Mouse (Mus musculus) megakaryocyte, embryonic 14.5 days (primary cell): ENCODE measurements around the gene Hcn3.

ENCODE experiments used
- FLI1 ChIP-seq: IDR thresholded peaks from 2 replicates; pipeline ENCODE4 v1.6.1; 2012; ENCODE audit warnings: low read length, inconsistent platforms, mixed read lengths
- GATA1 ChIP-seq: IDR thresholded peaks from 3 replicates; pipeline ENCODE4 v1.6.1; 2012; ENCODE audit warnings: mixed read lengths, low read length, inconsistent platforms, borderline replicate concordance

- TF ChIP-seq FLI1 = no peak
- no peak for TF ChIP-seq GATA1
Observed at GRCm38 (mm10) chr3:89178107-89178385, 18.1 kb upstream of the Hcn3 start.
